19 mouse cellular contexts compared by ENCODE assay signal in genomic region chr17:84952521-84952920, GRCm38 (mm10). TPM values are rescaled to one million over a fixed set of nuclear protein-coding genes. Genes with fewer than 3 reads are reported as not detected.
A peak's percentile ranks its signal among the peaks of the same experiment; 100 is the strongest.
DNase-seq lines count a peak whose midpoint lies in the region; ATAC-seq lines count a peak whose summit lies in the region.
"Had no signal": no experiment of that assay in that cellular context is flagged by ENCODE, and none has a peak within 500 bp of the region (broad histone marks: within the 10 kb centered on the region; RNA-seq: fewer than 3 reads in every experiment).

No protein-coding gene starts in this region.

- no peaks in the 10 kb centered on the region for H3K9me3 ChIP-seq in heart, embryonic 11.5 days (replicated peaks; ENCODE audit: control insufficient read depth, low read length)
- H3K9me3 ChIP-seq in midbrain, embryonic 11.5 days (ENCODE audit: control insufficient read depth, low read length) = no peaks in the 10 kb centered on the region
- no peaks in the 10 kb centered on the region for H3K9me3 ChIP-seq in midbrain, embryonic 15.5 days
- H3K9me3 ChIP-seq: G1E had no signal

- 83% methylated on average over 5 of the region's 5 CpGs for WGBS in heart, embryonic 11.5 days (ENCODE audit: insufficient replicate concordance)
- 94% methylated on average over 5 of the region's 5 CpGs for WGBS in midbrain, embryonic 11.5 days
- WGBS in midbrain, embryonic 15.5 days = 97% methylated on average over 5 of the region's 5 CpGs

- H3K4me1 ChIP-seq in heart, embryonic 11.5 days (ENCODE audit: control insufficient read depth, insufficient read depth, low read length) = 0 out of 2 replicates have a peak, but pooled peaks cover 3% of the 10 kb centered on the region
- peaks cover 6% of the 10 kb centered on the region; the same call in 1 of the 2 replicates for H3K4me1 ChIP-seq in midbrain, embryonic 11.5 days (ENCODE audit: control insufficient read depth, insufficient read depth, low read length)
- peaks cover 8% of the 10 kb centered on the region for H3K4me1 ChIP-seq in midbrain, embryonic 15.5 days

- H3K36me3 ChIP-seq in heart, embryonic 11.5 days (ENCODE audit: control insufficient read depth, insufficient read depth, low read length) = no peaks in the 10 kb centered on the region
- no peaks in the 10 kb centered on the region for H3K36me3 ChIP-seq in midbrain, embryonic 11.5 days (ENCODE audit: control insufficient read depth, insufficient read depth, low read length)
- no peaks in the 10 kb centered on the region for H3K36me3 ChIP-seq in midbrain, embryonic 15.5 days (replicated peaks)
- H3K36me3 ChIP-seq: G1E had no signal

- peak; percentile 67 for DNase-seq in heart, adult 11 months
- peak; percentile 54 for DNase-seq in midbrain, embryonic 11.5 days (ENCODE audit: low spot score, missing footprints)
- DNase-seq: adrenal gland, adult 2 months; adrenal gland, adult 8-10 months; adrenal gland, postnatal 10 days; adrenal gland, postnatal 14 days; adrenal gland, postnatal 25 days; adrenal gland, postnatal 36 days; B cell, adult 2 months; cerebellum, adult 11 months; cerebellum, adult 11-12 months; cerebellum, adult 18-20 months had no signal

- no peak for ATAC-seq in heart, embryonic 11.5 days (replicated peaks; ENCODE audit: insufficient number of reproducible peaks, low FRiP score, low TSS enrichment)
- no peak for ATAC-seq in midbrain, embryonic 11.5 days (ENCODE audit: low FRiP score)
- no peak for ATAC-seq in midbrain, embryonic 15.5 days (replicated peaks)
- ATAC-seq: activated CD4-positive, CD25-positive, alpha-beta regulatory T cell, adult 4 months; CD4-positive, CD25-positive, alpha-beta regulatory T cell, adult 4 months; Patski had no signal

- no peak overlapping the region for H3K4me2 ChIP-seq in heart, embryonic 11.5 days
- no peak overlapping the region for H3K4me2 ChIP-seq in midbrain, embryonic 11.5 days
- no peak overlapping the region for H3K4me2 ChIP-seq in midbrain, embryonic 15.5 days

- no peak overlapping the region for H3K4me3 ChIP-seq in heart, embryonic 11.5 days (ENCODE audit: low read depth, low read length)
- H3K4me3 ChIP-seq in midbrain, embryonic 11.5 days (ENCODE audit: low read depth, low read length) = no peak overlapping the region
- no peak overlapping the region for H3K4me3 ChIP-seq in midbrain, embryonic 15.5 days

- no peaks in the 10 kb centered on the region for H3K27me3 ChIP-seq in heart, embryonic 11.5 days (ENCODE audit: control insufficient read depth, insufficient read depth, low read length)
- H3K27me3 ChIP-seq in midbrain, embryonic 11.5 days (ENCODE audit: control insufficient read depth, insufficient read depth, low read length) = no peaks in the 10 kb centered on the region
- no peaks in the 10 kb centered on the region for H3K27me3 ChIP-seq in midbrain, embryonic 15.5 days (replicated peaks)
- H3K27me3 ChIP-seq: CH12.LX, Patski had no signal

- H3K27ac ChIP-seq in heart, embryonic 11.5 days (ENCODE audit: low read depth, low read length) = no peak overlapping the region
- H3K27ac ChIP-seq in midbrain, embryonic 11.5 days (ENCODE audit: low read depth, low read length) = no peak overlapping the region
- no peak overlapping the region for H3K27ac ChIP-seq in midbrain, embryonic 15.5 days

- H3K9ac ChIP-seq in heart, embryonic 11.5 days (ENCODE audit: low read depth, low read length) = no peak overlapping the region
- no peak overlapping the region for H3K9ac ChIP-seq in midbrain, embryonic 11.5 days (ENCODE audit: low read length)
- no peak overlapping the region for H3K9ac ChIP-seq in midbrain, embryonic 15.5 days

RNA-seq across cellular contexts. Expression of gene Ppm1b, which starts 4.0 kb away (rescaled TPM):
- polyA plus RNA-seq in heart, embryonic 11.5 days (2014; fragmentation: Nextera tagmentation; extraction: Ambion mirVana) = 58.9 and 67.1 TPM in 2 replicates
- 99.3 and 102 TPM in 2 replicates for polyA plus RNA-seq in midbrain, embryonic 11.5 days (2014; fragmentation: Nextera tagmentation; extraction: Ambion mirVana)
- polyA plus RNA-seq in midbrain, embryonic 15.5 days (2015; fragmentation: Nextera tagmentation; extraction: Ambion mirVana) = 91.7 and 95.1 TPM in 2 replicates
